Mouse (Mus musculus) E14TG2a.4 (cell line): ENCODE data around the gene Mdp1.

Experiments
- CTCF ChIP-seq: conservative IDR thresholded peaks from 2 replicates; pipeline ENCODE4 v1.5.1; 2014; ENCODE audit warnings: low read length
- NANOG ChIP-seq: IDR thresholded peaks from 2 replicates; pipeline ENCODE4 v1.6.1; 2014; ENCODE audit warnings: borderline replicate concordance, low read length, mixed read lengths

DNA sequence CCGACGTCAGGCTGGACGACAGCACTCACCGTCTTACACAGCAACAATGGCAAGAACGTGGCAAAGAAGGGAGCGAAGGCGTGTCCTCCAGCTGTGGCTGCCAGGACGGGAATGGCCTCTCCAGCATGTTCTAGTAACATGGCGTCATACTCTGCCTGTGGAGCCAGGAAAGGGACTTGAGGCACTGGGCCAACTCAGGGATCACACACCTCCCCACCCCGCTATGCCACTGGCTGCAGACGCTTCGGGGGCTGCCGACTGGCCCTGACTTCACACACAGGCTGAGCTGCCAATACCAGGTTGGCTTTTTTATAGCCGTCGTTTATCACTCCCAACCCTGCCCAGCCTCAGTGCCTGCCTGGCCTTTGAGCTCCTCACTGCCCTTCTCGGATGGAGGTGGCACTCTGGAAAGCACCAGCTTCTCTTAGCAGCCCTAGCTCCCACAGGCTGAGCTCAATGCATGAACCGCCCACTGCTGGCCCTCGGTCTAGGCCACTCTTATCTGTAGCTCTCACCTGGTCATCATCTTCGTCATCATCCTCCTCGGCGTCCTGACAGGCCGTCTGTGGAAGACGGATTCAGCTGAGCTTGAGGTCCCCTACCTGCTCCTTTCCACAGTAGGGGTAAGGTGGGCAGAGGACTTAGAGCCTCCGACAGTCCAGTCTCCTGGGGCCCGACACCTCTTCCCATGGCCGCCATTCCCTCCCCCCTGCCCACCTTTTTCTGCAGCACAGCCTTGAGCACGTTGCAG is 32.1 kb downstream of the Mdp1 start:
- TF ChIP-seq CTCF = no peak
- TF ChIP-seq NANOG = no peak
